In the genomic region with DNA sequence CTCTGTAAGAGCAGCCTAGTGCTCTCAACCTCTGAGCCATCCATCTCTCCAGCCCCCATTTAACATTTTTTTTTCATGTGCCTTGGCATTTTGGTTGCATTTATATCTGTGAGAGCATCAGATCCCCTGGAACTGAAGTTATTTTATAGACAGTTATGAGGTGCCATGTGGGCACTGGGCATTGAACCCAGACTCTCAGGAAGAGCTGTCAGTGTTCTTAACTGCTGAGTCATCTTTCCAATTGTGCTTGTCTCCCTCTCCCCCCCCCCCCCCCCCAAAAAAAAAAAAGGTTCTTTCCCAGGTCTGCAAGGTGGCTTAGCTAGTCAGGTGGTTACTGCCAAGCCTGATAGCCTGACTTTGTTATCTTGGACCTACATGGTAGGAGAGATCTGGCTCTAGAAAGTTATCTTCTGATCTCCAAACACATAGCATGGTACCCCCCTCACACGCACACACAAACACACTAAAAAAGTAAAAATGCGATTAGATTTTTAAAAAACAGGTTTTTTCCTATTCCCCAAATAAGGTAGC, we compare ENCODE assay signal across 28 mouse cellular contexts. TPM values are rescaled to one million over a fixed set of nuclear protein-coding genes. Genes with fewer than 3 reads are reported as not detected.
DNase-seq lines count a peak whose midpoint lies in the region; ATAC-seq lines count a peak whose summit lies in the region.
"Had no signal": no experiment of that assay in that cellular context is flagged by ENCODE, and none has a peak within 500 bp of the region (broad histone marks: within the 10 kb centered on the region; RNA-seq: fewer than 3 reads in every experiment).

No protein-coding gene starts in this region.

- peak; percentile 46 for DNase-seq in heart, adult 11 months
- DNase-seq in heart, postnatal 14 days = no peak
- DNase-seq in liver = no peak
- DNase-seq in brain, adult 2 months (ENCODE audit: low read depth, low spot score) = peak; percentile 24
- DNase-seq in ovary, postnatal 14 days (ENCODE audit: low spot score) = no peak
- DNase-seq: adrenal gland, postnatal 10 days; adrenal gland, postnatal 36 days; B cell, adult 2 months; cerebellum, adult 18-20 months; cerebellum, adult 9-10 months; forebrain, postnatal 0 days; gastrocnemius, adult 2 months; gastrocnemius, postnatal 14 days; heart, adult 2 months had no signal

- no peak overlapping the region for H3K4me2 ChIP-seq in liver, embryonic 16.5 days (ENCODE audit: low read depth, low read length)
- no peak overlapping the region for H3K4me2 ChIP-seq in intestine, embryonic 15.5 days (replicated peaks)
- H3K4me2 ChIP-seq: embryonic facial prominence, embryonic 12.5 days; embryonic facial prominence, embryonic 15.5 days; heart, embryonic 13.5 days; hindbrain, embryonic 12.5 days; hindbrain, embryonic 15.5 days had no signal

- H3K4me1 ChIP-seq in liver, embryonic 16.5 days (ENCODE audit: control insufficient read depth, low read depth, low read length) = no peaks in the 10 kb centered on the region
- no peaks in the 10 kb centered on the region for H3K4me1 ChIP-seq in intestine, embryonic 15.5 days (replicated peaks)
- H3K4me1 ChIP-seq: embryonic facial prominence, embryonic 12.5 days had no signal

- no peak overlapping the region for H3K9ac ChIP-seq in liver, embryonic 16.5 days (ENCODE audit: low read depth, low read length)
- no peak overlapping the region for H3K9ac ChIP-seq in intestine, embryonic 15.5 days
- H3K9ac ChIP-seq: embryonic facial prominence, embryonic 12.5 days; embryonic facial prominence, embryonic 15.5 days; forebrain, postnatal 0 days; heart, embryonic 13.5 days; hindbrain, embryonic 12.5 days; hindbrain, embryonic 15.5 days had no signal

- peak; percentile 47; the same call in 1 of the 2 replicates for ATAC-seq in liver, embryonic 16.5 days (ENCODE audit: low read depth)
- ATAC-seq in megakaryocyte-erythroid progenitor cell, adult 5-6 weeks (replicated peaks; ENCODE audit: low FRiP score, low TSS enrichment, poor library complexity, severe bottlenecking) = peak; percentile 42; the same call in 1 of the 2 replicates
- ATAC-seq in intestine, embryonic 15.5 days = no peak
- ATAC-seq: forebrain, embryonic 14.5 days; forebrain, postnatal 0 days; Patski had no signal

- no peaks in the 10 kb centered on the region for H3K9me3 ChIP-seq in liver, embryonic 16.5 days (replicated peaks; ENCODE audit: control insufficient read depth, low read length)
- H3K9me3 ChIP-seq in intestine, embryonic 15.5 days = no peaks in the 10 kb centered on the region
- H3K9me3 ChIP-seq: embryonic facial prominence, embryonic 12.5 days; embryonic facial prominence, embryonic 15.5 days; heart, embryonic 10.5 days; heart, embryonic 13.5 days; hindbrain, embryonic 12.5 days; hindbrain, embryonic 15.5 days had no signal

- intact Hi-C loops in heart, postnatal 14 days (cut with DNase I) = no loop called here

- no peak overlapping the region for H3K27ac ChIP-seq in liver, embryonic 16.5 days (ENCODE audit: low read length)
- no peak overlapping the region for H3K27ac ChIP-seq in intestine, embryonic 15.5 days
- H3K27ac ChIP-seq: embryonic facial prominence, embryonic 12.5 days; embryonic facial prominence, embryonic 15.5 days; gastrocnemius, adult 2 months; heart, adult 2 months; heart, embryonic 10.5 days; heart, embryonic 13.5 days; hindbrain, embryonic 12.5 days; hindbrain, embryonic 15.5 days had no signal

- WGBS in liver, embryonic 16.5 days (ENCODE audit: insufficient replicate concordance) = 49% methylated on average over 2 of the region's 2 CpGs
- 100% methylated on average over 2 of the region's 2 CpGs for WGBS in intestine, embryonic 15.5 days

- H3K36me3 ChIP-seq in liver, embryonic 16.5 days (ENCODE audit: control insufficient read depth, insufficient read depth) = no peaks in the 10 kb centered on the region; the same call in 1 of the 2 replicates
- no peaks in the 10 kb centered on the region for H3K36me3 ChIP-seq in intestine, embryonic 15.5 days

- no peak overlapping the region for H3K4me3 ChIP-seq in liver, embryonic 16.5 days (ENCODE audit: low read depth, low read length)
- H3K4me3 ChIP-seq in intestine, embryonic 15.5 days (replicated peaks) = no peak overlapping the region
- H3K4me3 ChIP-seq: embryonic facial prominence, embryonic 12.5 days; embryonic facial prominence, embryonic 15.5 days; gastrocnemius, adult 2 months; heart, adult 2 months; heart, embryonic 10.5 days; heart, embryonic 13.5 days; hindbrain, embryonic 12.5 days; hindbrain, embryonic 15.5 days had no signal

- no peaks in the 10 kb centered on the region for H3K27me3 ChIP-seq in liver, embryonic 16.5 days (ENCODE audit: control insufficient read depth, insufficient read depth, low read depth, low read length)
- no peaks in the 10 kb centered on the region for H3K27me3 ChIP-seq in intestine, embryonic 15.5 days (replicated peaks)
- H3K27me3 ChIP-seq: embryonic facial prominence, embryonic 12.5 days; embryonic facial prominence, embryonic 15.5 days; heart, embryonic 13.5 days; hindbrain, embryonic 12.5 days; hindbrain, embryonic 15.5 days; Patski had no signal

RNA-seq across cellular contexts. Expression of gene 1700003F12Rik, which starts 47.1 kb away (rescaled TPM):
- total RNA-seq in heart, postnatal 14 days (2021) = under 1 TPM in 1 of 2 experiments, not detected in 1; 0.43 TPM
- polyA plus RNA-seq in liver, embryonic 16.5 days (2015; fragmentation: Nextera tagmentation; extraction: Ambion mirVana) = 1.8 and 2.2 TPM in 2 replicates
- not detected in 2 replicates for total RNA-seq in megakaryocyte-erythroid progenitor cell, adult 5-6 weeks (2014; fragmentation: Nextera tagmentation)
- not detected in 2 replicates for total RNA-seq in megakaryocyte-erythroid progenitor cell, adult 5-6 weeks (2017)
- 0.52 and 0.57 TPM in 2 replicates for polyA plus RNA-seq in intestine, embryonic 15.5 days (2015; fragmentation: Nextera tagmentation; extraction: Ambion mirVana)
- total RNA-seq: gastrocnemius, adult 2 months; heart, adult 2 months; heart, postnatal 25 days; hematopoietic stem cell, adult 5-6 weeks had no signal
- polyA plus RNA-seq: heart, embryonic 13.5 days had no signal

RNA-seq across cellular contexts. Expression of gene Actl10, which starts 51.8 kb away (rescaled TPM):
- not detected for total RNA-seq in heart, postnatal 14 days (2021)
- polyA plus RNA-seq in liver, embryonic 16.5 days (2015; fragmentation: Nextera tagmentation; extraction: Ambion mirVana) = 0.08 TPM in 1 of 2 replicates, not detected in the other
- total RNA-seq in megakaryocyte-erythroid progenitor cell, adult 5-6 weeks (2014; fragmentation: Nextera tagmentation) = not detected in 2 replicates
- total RNA-seq in megakaryocyte-erythroid progenitor cell, adult 5-6 weeks (2017) = not detected in 2 replicates
- polyA plus RNA-seq in intestine, embryonic 15.5 days (2015; fragmentation: Nextera tagmentation; extraction: Ambion mirVana) = 0.15 TPM in 1 of 2 replicates, not detected in the other
- total RNA-seq: adrenal gland, postnatal 10 days; adrenal gland, postnatal 36 days; gastrocnemius, adult 2 months; gastrocnemius, postnatal 14 days; heart, adult 2 months; heart, postnatal 25 days; hematopoietic stem cell, adult 5-6 weeks had no signal
- polyA plus RNA-seq: frontal cortex, adult 2 months; heart, adult 2 months; Patski had no signal

RNA-seq across cellular contexts. Expression of gene Necab3, which starts 58.9 kb away (rescaled TPM):
- total RNA-seq in heart, postnatal 14 days (2021) = 1 to 10 TPM in 1 of 2 experiments, under 1 TPM in 1; 0.90 to 1.2 TPM
- 0.44 and 0.73 TPM in 2 replicates for polyA plus RNA-seq in liver, embryonic 16.5 days (2015; fragmentation: Nextera tagmentation; extraction: Ambion mirVana)
- 3.1 and 6.1 TPM in 2 replicates for total RNA-seq in megakaryocyte-erythroid progenitor cell, adult 5-6 weeks (2014; fragmentation: Nextera tagmentation)
- 0.09 and 1.8 TPM in 2 replicates for total RNA-seq in megakaryocyte-erythroid progenitor cell, adult 5-6 weeks (2017)
- 1.2 TPM in 2 replicates for polyA plus RNA-seq in intestine, embryonic 15.5 days (2015; fragmentation: Nextera tagmentation; extraction: Ambion mirVana)

Comparison
In these comparisons a context has a peak if more than half of its experiments do, and no peak if none do; other contexts are left out.
1. DNase-seq: peak in heart, adult 11 months (single experiment) and brain, adult 2 months (single experiment); none in heart, postnatal 14 days (0 of 2), liver (single experiment) and ovary, postnatal 14 days (single experiment).